1 mouse cellular context compared by ENCODE assay signal in the genomic region with DNA sequence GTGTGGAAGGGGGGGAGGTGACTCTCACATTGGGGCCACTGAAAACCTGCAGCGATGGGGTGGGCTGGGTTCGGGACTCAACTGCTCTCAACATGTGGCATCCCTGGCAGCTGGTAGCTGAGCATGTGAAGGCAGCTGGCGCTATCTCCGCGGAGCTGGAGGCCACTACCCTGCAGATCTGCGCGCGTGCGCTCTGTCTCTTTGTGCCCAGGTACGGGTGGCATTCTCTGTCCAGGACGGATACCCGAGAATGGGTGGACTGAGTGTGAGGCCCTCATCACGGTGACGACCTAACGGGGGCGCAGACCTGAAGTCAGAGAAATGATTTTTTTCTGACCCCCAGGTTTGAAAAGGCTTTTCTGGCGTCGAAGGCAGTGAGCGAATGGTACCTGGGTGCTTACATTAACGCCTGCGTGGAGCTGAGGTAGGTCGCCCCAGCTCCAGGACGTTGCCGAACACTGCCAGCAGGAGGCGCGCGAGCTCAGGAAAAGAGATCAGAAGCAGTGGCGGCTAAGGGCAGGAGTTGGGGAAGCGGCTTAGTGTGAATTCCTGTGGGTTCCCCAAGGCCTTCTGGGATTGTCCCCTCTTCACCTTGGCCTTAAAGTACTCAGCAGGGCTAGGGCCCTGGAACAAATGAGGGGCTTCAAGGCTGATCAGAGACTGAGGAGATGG.
TF ChIP-seq lines count a peak whose summit lies in the region.

No protein-coding gene starts in this region.

TF ChIP-seq in C2C12, 6 proteins besides CTCF, POLR2A, EP300 and RAD21:
- TF ChIP-seq CEBPB (IDR thresholded peaks at IDR 0.05; ENCODE audit: low read depth) (no peak), MAX (IDR thresholded peaks at IDR 0.05) (peak; percentile 60)
